Mouse (Mus musculus) brain, adult 2 months (tissue): ENCODE data around the gene Parm1.
A peak's percentile ranks its signal among the peaks of the same experiment; 100 is the strongest.

Source experiments
- DNase-seq: peaks from one replicate; pipeline ENCODE4 v3.0.0; 2011; ENCODE audit warnings: low read depth, low spot score

The Parm1 gene

DNA sequence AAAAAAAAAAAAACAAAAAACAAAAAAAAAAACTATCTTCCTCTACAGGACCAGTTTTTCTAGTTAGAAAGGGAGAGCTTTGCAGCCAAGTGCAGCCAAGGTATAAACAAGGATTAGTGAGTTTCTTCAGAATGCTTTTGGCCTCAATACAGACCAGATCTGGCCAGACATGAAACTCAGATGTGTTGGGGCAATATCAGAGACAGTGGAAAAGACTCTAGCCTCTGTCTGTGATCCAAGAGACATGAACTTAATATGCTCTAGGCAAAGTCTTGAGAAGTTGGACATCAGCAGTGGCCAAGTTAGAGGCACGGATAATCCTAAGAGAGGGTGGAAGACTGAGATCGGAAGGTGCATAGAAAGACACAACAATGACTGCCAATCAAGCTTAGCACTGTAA is 56.8 kb downstream of the Parm1 start:
- no peak for DNase-seq

DNA sequence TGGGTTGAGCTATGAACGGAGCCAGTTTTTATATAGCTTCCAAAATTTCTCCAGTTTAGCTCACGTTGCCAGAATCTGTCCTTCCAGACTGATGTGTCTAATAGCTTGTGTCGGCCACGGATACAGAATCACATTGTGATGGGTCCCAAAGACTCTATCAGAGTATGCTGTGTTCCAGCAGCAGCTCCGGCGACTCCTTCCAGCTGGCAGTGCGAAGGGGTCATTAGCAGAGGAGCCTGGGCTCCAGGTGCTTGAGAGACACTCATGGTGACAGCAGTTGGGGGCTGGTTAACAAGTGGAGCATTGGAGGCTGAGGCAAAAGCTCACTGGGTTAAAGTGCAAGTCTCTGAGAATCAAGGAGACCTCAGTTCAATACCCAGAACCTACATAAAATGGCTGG is 61.5 kb downstream of the Parm1 start:
- DNase-seq: peak; percentile 18

DNA sequence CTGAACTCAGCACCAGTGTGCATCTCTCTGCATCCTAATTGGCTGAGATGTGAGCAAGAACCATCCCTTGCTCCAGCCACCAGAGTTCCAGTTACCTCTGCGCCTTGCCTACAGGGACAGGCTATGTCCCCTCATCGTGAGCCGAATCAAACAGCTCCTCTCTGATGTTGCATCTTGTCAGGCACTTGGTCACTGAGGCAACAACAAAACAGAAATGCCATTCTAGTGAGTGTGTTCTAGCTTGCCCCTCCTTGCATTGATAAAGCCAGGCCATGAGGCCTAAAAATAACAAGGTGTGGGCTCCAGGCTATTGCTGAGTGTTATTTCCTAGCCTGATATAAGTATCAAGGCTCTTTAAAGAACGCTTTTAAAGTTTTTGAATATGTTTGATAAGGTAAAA is 64.4 kb downstream of the Parm1 start:
- no peak for DNase-seq

DNA sequence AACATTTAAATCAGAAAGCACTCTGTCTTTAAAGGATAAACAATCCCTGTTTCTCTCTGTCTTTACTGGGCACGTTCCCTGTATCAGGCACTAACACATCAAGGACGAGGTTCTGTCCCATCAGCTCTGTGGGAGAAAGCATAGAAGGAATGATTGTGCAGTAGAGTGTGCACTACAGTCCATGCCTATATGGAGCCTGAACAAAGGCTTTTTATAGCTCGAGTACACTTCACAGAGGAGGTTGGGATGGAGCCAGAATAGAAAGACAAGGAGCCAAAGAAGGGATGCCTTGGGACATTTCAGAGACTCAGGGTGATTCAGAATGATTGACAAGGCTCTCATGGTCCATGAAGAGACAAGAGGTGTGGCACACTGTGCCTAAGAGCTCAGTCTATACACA is 68.8 kb downstream of the Parm1 start:
- DNase-seq: peak; percentile 20

DNA sequence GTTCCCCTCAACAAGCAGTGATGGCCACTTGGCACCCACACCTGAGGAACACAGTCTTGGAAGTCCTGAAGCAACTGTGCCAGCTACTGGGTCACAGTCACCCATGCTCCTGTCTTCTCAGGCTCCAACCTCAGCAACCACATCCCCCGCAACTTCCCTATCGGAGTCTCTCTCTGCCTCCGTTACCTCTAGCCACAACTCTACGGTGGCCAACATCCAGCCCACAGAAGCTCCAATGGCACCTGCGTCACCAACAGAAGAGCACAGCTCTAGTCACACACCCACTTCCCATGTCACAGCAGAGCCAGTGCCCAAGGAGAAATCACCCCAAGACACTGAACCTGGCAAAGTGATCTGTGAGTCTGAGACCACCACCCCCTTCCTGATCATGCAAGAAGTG is 76.7 kb downstream of the Parm1 start:
- DNase-seq: no peak

DNA sequence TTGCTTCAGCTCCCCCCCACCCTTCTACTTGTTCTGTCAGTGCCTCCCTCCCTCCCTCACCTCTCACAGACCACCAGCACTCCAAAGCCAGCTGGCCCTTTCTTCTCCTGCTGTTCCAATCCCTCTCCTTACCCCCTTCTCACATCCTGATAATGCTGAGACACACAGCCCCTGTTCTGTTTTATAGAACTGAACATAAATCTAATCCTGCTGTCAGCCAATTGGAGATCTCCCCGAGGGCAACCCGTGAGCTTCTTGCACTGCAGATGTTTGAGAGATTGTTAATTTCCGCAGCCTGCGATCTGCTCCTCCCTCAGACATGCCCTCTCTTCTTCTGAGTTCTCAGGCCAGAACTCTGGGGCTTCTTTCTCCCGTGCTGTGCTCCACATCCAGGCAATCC is 79.8 kb downstream of the Parm1 start:
- no peak for DNase-seq

DNA sequence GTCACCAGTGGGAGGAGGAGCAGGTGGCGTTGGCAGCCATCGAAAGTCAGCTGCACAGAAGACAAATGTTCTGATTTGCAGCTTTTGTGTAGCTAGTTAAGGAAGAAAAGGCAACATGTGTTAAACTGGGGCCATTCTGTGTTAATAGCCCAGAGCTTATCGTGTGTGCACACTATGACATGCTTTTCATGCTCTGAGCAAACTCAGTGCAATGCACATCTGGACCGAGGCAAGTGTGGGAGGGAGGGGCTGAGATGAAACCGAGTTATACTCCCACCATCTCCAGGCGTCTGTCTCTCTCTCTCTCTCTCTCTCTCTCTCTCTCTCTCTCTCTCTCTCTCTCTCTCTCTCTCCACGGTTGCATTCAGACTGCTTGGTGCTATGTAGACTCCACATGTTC is 82.4 kb downstream of the Parm1 start:
- DNase-seq: no peak

DNA sequence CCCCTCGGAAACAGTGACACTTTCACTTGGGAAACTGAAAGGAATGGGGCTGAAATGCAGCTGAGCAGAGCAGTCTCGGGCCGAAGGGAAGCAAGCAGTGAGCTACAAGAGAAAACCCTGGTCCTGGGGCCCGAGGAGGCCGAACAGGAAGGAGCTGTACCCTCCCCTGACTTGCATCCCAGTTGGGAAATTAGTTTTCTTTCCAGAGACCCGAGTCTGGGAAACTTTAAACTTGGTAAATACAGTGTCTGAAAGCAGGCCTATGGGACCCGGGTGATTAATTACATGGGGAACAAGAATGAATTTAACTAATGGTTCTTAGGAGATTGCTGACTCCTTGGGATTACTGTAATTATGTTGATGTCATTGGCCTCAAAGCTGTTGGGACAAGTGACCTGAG is 85.9 kb downstream of the Parm1 start:
- no peak for DNase-seq

DNA sequence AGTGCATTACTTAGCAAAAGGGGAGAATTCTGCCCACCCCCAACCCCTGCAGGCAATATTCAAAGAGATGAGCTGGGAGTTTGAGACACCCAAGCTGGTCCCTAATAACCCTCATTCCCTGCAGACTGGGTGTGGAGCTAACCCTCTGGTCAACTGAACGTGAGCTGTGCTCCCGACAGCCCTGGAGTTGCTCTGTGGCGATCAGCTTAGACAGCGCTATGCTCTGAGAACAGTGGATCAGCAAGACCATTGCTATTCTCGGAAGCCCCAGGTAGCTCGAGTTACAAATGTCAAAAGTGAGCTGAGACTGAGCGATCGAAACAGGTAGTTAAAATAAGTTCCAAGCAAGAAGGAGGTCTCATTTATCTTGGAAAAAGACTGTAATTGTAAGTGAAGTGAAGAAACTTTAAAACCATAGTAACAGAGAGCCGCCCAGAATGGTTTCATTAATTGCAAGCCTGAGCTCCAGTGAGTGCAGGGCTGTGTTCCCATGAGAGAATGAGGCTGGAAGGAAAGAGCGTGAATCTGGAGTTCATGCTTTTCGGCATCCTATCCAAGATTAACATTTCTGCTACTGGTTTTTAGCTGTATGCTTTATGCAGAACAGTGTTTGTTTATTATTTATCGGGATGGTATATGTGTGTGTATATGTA is 86.5 kb downstream of the Parm1 start:
- no peak for DNase-seq

DNA sequence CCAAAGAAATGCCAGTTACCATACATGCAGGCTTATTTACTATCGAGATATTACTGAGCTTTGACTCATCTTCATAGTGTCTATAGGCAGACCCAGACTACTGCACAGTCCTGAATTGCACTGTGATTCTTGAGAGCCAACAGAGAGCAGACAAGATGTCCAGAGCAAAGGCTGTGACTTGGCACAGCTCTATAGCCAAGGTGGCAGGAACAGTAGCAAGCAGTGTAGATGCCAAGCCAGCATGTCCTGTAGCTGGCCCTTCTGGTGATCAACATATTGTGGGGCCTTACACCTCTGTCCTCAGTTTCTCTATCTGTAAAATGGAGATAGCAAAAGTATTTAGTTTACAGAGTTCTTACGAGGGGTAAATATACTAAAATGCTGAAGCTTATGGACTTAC is 89.8 kb downstream of the Parm1 start:
- no peak for DNase-seq

DNA sequence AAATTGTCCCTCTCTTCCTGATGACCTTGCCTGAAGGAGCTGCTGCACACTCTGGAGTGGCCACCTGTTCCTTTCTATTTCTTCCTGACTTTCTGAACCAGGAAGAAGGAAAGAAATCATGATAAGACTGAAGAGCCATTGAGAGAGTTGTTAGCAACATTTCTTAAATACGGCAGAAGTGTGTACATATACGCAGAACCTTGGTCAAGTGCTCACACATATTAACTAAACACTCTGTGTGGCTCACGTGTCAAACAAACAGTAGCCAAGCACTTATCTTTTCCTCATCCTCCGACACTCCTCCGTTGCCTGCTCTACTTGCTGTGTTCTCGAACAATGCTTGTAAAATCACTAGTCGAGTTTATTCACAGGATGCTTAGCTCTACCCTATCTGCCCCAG is 90.4 kb downstream of the Parm1 start:
- no peak for DNase-seq

DNA sequence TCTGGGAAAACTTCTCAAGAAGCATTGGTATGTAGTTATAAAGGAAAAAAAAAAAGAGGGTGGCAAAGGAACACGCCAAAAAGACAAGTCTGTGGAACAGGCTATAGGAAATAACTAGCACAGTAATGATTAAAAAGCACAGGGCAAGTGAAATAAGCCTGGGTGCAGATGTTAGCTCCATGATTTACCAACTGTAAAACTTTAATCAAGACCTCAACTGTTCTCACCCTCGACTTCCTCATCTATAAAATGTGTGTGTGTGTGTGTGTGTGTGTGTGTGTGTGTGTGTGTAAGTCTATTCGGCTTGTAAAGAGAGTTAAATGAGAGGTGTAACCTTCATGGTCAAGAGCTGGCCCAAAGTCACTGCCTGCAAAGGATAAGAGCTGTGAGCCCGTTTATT is 91.6 kb downstream of the Parm1 start:
- no peak for DNase-seq

DNA sequence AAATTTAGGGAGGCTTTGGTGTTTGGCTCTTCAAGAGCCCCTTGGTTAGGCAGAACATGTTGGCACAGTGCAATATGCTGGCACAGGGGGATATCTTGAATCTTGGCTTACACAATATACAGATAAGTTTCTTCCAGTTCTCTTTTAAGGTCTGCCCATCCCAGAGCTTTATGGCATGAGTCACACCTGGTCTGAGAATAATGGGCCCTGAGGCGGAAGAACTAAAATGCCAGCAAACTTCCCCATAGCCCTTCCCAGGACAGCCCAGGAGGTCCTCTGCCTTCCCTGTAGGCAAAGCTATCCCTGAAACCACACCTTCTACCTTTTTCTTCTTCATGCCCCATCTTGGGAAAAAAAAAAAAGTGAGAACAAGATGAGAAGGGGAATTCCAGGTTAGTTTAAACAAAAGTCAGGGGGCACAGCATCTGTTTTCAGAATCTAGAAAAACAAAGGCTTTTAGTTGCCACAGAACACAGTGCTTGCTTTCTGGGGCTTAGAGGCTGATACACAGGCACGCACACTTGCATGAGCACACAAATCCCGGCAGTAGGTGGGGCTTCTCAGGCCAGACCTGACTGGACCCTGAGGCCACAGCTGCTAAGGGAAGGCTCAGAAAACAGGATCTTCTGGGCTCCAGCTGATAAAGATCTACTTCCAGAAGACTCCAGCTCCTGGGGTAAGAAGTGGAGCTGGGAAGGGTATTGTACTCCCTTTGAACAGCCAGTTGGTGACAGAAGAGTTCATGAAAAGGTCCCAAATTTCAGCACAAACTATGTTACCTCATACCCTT is 92.3 kb downstream of the Parm1 start:
- no peak for DNase-seq

DNA sequence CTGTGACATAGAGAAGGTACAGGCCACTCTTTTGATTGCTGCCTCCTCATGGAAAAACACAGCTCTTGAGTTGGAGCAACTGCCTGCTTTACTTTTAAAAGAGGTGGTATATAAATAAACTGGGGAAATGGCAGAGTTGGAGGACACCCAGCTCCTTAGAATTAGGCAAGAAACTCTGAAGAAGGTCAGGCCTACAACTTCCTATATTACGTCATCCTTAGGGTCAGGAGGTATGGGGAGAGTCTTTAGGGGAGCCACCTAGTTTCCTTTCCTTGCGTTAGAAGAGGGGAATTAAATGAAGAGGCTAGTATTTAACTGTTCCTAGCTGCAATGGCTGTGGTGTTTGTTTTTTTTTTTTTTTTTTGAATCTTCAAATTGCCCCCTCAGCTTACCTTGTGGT is 93.1 kb downstream of the Parm1 start:
- no peak for DNase-seq

DNA sequence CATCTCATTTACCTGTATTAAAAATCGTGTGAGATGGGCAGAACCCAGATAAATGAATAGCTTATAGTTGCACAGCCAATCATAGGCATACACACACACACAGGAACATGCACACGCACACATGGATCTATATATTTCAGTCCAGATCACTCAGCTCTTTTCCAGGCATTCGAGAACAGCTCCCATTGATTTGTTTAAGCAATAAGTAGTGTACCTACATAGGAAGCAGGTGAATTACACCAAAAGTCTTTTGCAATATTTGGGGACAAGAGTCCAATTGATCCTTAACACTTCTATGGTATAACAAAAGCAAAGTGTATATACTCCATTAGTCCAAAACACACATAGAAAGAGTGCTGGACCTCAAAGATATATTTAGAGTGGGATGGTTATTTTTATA is 94.2 kb downstream of the Parm1 start:
- DNase-seq: no peak

DNA sequence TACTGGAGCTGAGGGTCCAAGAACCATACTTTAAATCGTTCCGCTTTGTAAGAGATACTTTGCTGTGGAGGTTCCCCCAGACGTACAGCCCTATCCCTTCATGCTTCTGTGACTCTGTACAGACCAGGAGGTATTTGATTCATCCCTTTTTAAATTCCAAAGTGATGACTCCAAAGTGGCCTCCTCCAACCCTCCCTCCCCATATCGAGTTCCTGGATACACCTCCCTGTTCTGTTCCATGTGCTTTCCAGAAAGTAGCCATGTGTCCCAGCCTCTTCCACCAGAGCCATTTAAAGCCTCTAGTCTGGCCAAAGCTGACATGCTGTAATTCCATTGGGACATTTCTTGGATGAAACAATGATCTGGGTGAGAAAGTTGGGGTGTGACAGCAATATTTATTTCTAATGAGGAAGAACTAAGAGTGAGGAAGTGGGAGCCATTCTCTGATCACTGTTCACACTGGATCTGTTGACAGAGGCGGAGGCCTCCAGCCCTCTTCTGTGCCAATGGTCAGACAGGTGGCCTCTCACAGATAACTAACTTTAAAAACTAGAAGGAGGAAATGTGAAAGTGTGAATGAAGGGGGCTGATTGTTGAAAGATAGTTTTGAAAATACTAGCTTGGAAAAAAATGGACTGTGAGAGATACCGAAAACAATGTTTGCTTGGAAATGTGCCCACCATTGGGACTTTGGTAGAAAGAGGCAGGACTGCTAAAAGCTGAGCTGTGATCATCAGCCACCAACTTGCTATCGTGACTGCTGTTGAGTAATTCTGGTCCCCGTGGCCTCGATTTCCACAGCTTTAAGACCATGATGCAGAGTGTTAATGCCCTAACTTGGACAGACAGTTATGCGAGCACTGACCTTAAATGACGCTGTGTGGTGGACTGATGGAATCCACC is 100.2 kb downstream of the Parm1 start:
- no peak for DNase-seq

DNA sequence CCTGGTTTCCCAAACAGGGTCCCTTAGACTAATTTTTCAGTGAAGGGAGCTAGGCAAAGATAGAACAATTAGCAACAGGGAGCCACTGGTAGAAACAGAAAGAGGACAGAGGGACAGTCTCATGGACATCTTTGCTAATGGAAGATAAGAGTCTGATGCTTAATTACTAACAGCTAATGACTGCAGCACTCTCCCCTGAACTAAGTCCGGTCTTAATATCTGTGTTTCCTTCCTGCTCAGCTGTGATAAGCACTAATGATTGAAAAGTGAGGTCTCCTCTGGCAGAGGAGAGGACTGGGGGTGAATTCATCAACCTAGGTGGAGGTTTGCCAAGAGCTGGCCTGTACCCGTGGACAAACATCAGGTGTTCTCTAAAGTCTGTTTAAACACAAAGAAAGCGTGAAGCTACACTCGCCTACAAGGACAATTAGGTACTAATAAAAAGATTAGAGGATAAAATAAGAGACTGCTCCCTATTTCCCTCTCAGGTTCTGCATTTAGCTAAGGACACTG is 101.3 kb downstream of the Parm1 start:
- DNase-seq: no peak

DNA sequence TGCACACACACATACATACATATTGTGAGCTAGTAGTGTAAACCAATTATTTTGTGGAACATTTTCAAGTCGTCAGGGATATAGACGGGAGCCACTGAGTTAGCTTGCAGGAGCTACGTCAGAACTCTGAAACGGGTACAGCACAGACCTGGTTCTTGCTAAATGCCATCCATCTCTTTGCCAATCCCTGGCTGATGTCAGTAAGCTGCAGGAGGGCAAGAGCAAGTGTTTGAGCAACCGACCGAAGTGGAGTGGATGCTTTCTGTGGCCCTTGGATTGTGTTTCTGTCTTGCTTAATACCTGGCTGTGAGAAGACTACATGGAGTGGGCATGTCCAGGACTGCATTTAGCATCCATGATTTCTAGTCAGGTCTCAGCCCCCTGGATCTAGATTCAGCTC is 103.8 kb downstream of the Parm1 start:
- no peak for DNase-seq

DNA sequence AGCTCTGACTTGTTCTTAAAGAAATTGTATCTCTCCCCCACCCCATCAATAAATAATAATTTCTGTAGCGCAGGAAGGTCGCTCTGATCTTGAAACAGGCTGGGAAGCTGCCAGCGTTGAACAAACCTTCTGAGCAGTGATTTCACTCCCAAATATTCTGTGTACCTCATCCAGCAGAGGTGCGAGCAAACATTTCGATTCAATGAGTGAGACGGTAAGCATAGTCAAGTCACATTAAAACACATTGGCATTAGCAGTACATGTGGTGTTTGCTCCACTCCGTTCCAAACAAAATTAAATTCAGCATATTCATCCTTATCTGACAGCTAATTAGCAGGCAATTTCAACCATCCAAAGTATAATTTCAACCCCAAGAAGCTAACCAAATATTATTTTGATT is 109.4 kb downstream of the Parm1 start:
- no peak for DNase-seq

DNA sequence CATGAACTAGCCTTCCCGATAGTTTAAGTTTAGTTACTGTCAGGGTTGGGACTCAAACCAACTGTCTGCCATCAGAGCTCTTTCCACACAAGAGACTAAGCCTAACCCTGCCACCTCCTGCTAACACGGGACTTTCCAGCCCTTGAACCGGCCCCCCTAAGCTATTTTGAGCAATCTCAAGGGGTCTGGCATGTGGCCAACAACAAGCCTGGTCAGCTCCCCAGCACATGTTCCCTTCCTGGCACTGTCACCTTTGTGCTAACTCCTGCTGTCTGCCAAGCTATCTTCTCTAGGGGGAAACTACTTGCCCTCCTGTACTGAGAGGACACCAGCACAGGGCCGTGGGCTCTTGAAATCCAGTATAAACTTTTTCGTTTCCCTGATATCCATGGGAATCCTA is 112.1 kb downstream of the Parm1 start:
- DNase-seq: no peak

DNA sequence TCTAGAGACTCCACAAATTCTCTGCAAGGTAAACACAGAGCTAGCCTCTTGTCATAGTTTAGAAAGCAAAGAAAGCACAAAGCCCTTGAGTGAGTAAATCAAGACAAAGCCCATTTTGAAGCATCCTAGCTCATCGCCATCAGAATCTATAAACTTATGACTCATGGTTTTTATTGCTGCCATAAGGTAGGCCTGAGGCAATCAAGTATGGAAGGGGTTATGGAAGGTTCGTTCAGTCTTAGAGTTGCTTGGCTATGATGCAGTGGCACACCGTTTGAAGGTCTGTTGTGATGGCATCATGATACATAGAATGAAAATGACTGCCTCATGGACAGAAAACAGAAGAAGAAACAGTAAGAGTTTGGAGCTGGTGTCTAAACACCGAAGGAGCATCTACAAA is 133.9 kb downstream of the Parm1 start:
- DNase-seq: no peak
